Mouse (Mus musculus) megakaryocyte-erythroid progenitor cell, adult 5 weeks (primary cell): ENCODE measurements around the gene Ipo4. TPM values are rescaled to one million over a fixed set of nuclear protein-coding genes. Genes with fewer than 3 reads are reported as not detected.

ENCODE experiments used
- polyA plus RNA-seq: library from polyadenylated mRNA; stranded (reverse); fragments of >175 nt; gene quantifications from 2 replicates; pipeline ENCODE4 v1.2.3, GENCODE M21; 2012

Ipo4 gene
- polyA plus RNA-seq, 1 experiment = 62.9 TPM

Other genes starting within 250 kb of the Ipo4 start
- 104 TPM in 2 replicates for gene Dhrs4, start 157.2 kb downstream of the Ipo4 start, polyA plus RNA-seq
- gene Carmil3, start 145.3 kb downstream of the Ipo4 start, polyA plus RNA-seq = 4.3 and 4.5 TPM in 2 replicates
- gene Cpne6, start 125.5 kb downstream of the Ipo4 start, polyA plus RNA-seq = not detected in 2 replicates
- not detected in 2 replicates for gene Nrl, start 111.0 kb downstream of the Ipo4 start, polyA plus RNA-seq
- gene Pck2, start 95.7 kb downstream of the Ipo4 start, polyA plus RNA-seq = 86.4 and 95.5 TPM in 2 replicates
- gene Dcaf11, start 76.0 kb downstream of the Ipo4 start, polyA plus RNA-seq = 55.9 and 75.4 TPM in 2 replicates
- gene A730061H03Rik, start 75.6 kb downstream of the Ipo4 start, polyA plus RNA-seq = 0.47 and 0.96 TPM in 2 replicates
- gene Fitm1, start 60.3 kb downstream of the Ipo4 start, polyA plus RNA-seq = 0.60 and 1.2 TPM in 2 replicates
- gene Psme1, start 57.8 kb downstream of the Ipo4 start, polyA plus RNA-seq = 244 and 281 TPM in 2 replicates
- gene Emc9, start 50.7 kb downstream of the Ipo4 start, polyA plus RNA-seq = 8.4 and 8.5 TPM in 2 replicates
- gene Psme2, start 44.8 kb downstream of the Ipo4 start, polyA plus RNA-seq = 82.1 TPM in 2 replicates
- gene Rnf31, start 44.2 kb downstream of the Ipo4 start, polyA plus RNA-seq = 31.2 and 32.0 TPM in 2 replicates
- gene Irf9, start 32.4 kb downstream of the Ipo4 start, polyA plus RNA-seq = 88.9 and 109 TPM in 2 replicates
- gene Rec8, start 17.9 kb downstream of the Ipo4 start, polyA plus RNA-seq = 18.2 and 29.4 TPM in 2 replicates
- 1.4 and 1.5 TPM in 2 replicates for gene Gm49378, start 1.9 kb upstream of the Ipo4 start, polyA plus RNA-seq
- 19.0 and 19.4 TPM in 2 replicates for gene Tm9sf1, start 7.8 kb upstream of the Ipo4 start, polyA plus RNA-seq
- gene Tssk4, start 14.2 kb upstream of the Ipo4 start, polyA plus RNA-seq = 0.07 TPM in 1 of 2 replicates, not detected in the other
- 13.6 and 17.8 TPM in 2 replicates for gene Mdp1, start 24.6 kb upstream of the Ipo4 start, polyA plus RNA-seq
- 23.9 and 24.7 TPM in 2 replicates for gene Gmpr2, start 36.0 kb upstream of the Ipo4 start, polyA plus RNA-seq
- gene Nedd8, start 36.2 kb upstream of the Ipo4 start, polyA plus RNA-seq = 102 and 110 TPM in 2 replicates
- gene Tinf2, start 45.9 kb upstream of the Ipo4 start, polyA plus RNA-seq = 31.6 and 41.8 TPM in 2 replicates
- gene Tgm1, start 78.0 kb upstream of the Ipo4 start, polyA plus RNA-seq = 4.6 and 5.6 TPM in 2 replicates
- gene Rabggta, start 86.3 kb upstream of the Ipo4 start, polyA plus RNA-seq = 30.6 and 31.0 TPM in 2 replicates
- gene Dhrs1, start 109.7 kb upstream of the Ipo4 start, polyA plus RNA-seq = 3.9 and 5.5 TPM in 2 replicates
- gene Nop9, start 109.7 kb upstream of the Ipo4 start, polyA plus RNA-seq = 30.4 and 53.0 TPM in 2 replicates
- 0.31 and 0.45 TPM in 2 replicates for gene Cideb, start 122.5 kb upstream of the Ipo4 start, polyA plus RNA-seq
- gene Ltb4r2, start 125.5 kb upstream of the Ipo4 start, polyA plus RNA-seq = 0.83 and 1.1 TPM in 2 replicates
- gene Ltb4r1, start 130.0 kb upstream of the Ipo4 start, polyA plus RNA-seq = 33.3 and 45.8 TPM in 2 replicates
- gene Adcy4, start 148.1 kb upstream of the Ipo4 start, polyA plus RNA-seq = 0.09 and 0.10 TPM in 2 replicates
- gene Ripk3, start 152.9 kb upstream of the Ipo4 start, polyA plus RNA-seq = 63.9 and 71.4 TPM in 2 replicates
- 0.15 and 0.40 TPM in 2 replicates for gene Nfatc4, start 187.2 kb upstream of the Ipo4 start, polyA plus RNA-seq
- gene Nynrin, start 218.1 kb upstream of the Ipo4 start, polyA plus RNA-seq = 4.9 and 6.6 TPM in 2 replicates
- 0.09 and 0.34 TPM in 2 replicates for gene Cbln3, start 248.4 kb upstream of the Ipo4 start, polyA plus RNA-seq
- 10.5 and 16.6 TPM in 2 replicates for gene Khnyn, start 249.0 kb upstream of the Ipo4 start, polyA plus RNA-seq